Mouse (Mus musculus) midbrain, postnatal 0 days (tissue): ENCODE data around the gene Fbxo8. TPM values are rescaled to one million over a fixed set of nuclear protein-coding genes. Genes with fewer than 3 reads are reported as not detected.
A peak's percentile ranks its signal among the peaks of the same experiment; 100 is the strongest.

Source experiments
- ATAC-seq: fragments of 200-750 bp; cut with Nextera tagmentation; 2 replicates; pipeline ENCODE4 v1.8.0; 2017; ENCODE audit warnings: moderate number of reproducible peaks, mild to moderate bottlenecking, moderate TSS enrichment, moderate library complexity; ENCODE audit not compliant: low FRiP score
- DNase-seq: peaks from one replicate; pipeline ENCODE4 v3.0.0-alpha.2; 2015; ENCODE audit warnings: low spot score
- H3K27ac ChIP-seq: fragments of 300-500 bp; sonication (generic); 2 replicates; pipeline ENCODE4 v1.5.1; 2014; ENCODE audit warnings: low read depth, mild to moderate bottlenecking, low read length, mixed read lengths
- H3K27me3 ChIP-seq: fragments of 300-500 bp; sonication (generic); 2 replicates; pipeline ENCODE4 v1.6.1; 2014; ENCODE audit warnings: low read length, control low read depth, mixed read lengths; ENCODE audit not compliant: insufficient read depth
- H3K36me3 ChIP-seq: fragments of 300-500 bp; sonication (generic); 2 replicates; pipeline ENCODE4 v1.6.1; 2014; ENCODE audit warnings: low read length, control low read depth, mixed read lengths; ENCODE audit not compliant: insufficient read depth
- H3K4me1 ChIP-seq: fragments of 300-500 bp; sonication (generic); 2 replicates; pipeline ENCODE4 v1.6.1; 2014; ENCODE audit warnings: mild to moderate bottlenecking, control low read depth, antibody characterized with exemption, low read length, mixed read lengths; ENCODE audit not compliant: insufficient read depth
- H3K4me2 ChIP-seq: fragments of 300-500 bp; sonication (generic); 2 replicates; pipeline ENCODE4 v1.6.1; 2014; ENCODE audit warnings: low read depth, mild to moderate bottlenecking, low read length, mixed read lengths; ENCODE audit not compliant: poor library complexity, severe bottlenecking
- H3K4me3 ChIP-seq: fragments of 300-500 bp; sonication (generic); 2 replicates; pipeline ENCODE4 v1.5.1; 2014; ENCODE audit warnings: low read depth, mild to moderate bottlenecking, low read length, moderate library complexity
- H3K9ac ChIP-seq: fragments of 300-500 bp; sonication (generic); replicated peaks from 2 replicates; pipeline ENCODE4 v1.6.1; 2014; ENCODE audit warnings: mild to moderate bottlenecking, low read length, moderate library complexity, mixed read lengths; ENCODE audit not compliant: poor library complexity, severe bottlenecking
- H3K9me3 ChIP-seq: fragments of 300-500 bp; sonication (generic); 2 replicates; pipeline ENCODE4 v1.6.1; 2016; ENCODE audit warnings: low read length, control low read depth
- CTCF ChIP-seq: IDR thresholded peaks from 2 replicates; pipeline ENCODE4 v1.5.1; 2016; ENCODE audit warnings: antibody characterized with exemption, mild to moderate bottlenecking
- WGBS: fragments of 180-500 bp; shearing (Covaris S2); extraction: QIAGEN DNeasy Blood & Tissue Kit; methylation state at CpG from one replicate; pipeline ENCODE4 v1.1.7; 2014; 5-methylcytosine and 5-hydroxymethylcytosine counted together
- polyA plus RNA-seq: library from polyadenylated mRNA; unstranded; fragments of >200 nt; fragmentation: Nextera tagmentation; extraction: Ambion mirVana; gene quantifications from 2 replicates; pipeline ENCODE4 v1.2.1, GENCODE M21; 2015
- total RNA-seq: library from RNA; depleted of rRNA; stranded (reverse); fragments of >200 nt; gene quantifications from 2 replicates; pipeline ENCODE4 v1.2.3, GENCODE M21; 2014

The Fbxo8 gene
- total and polyA plus RNA-seq, 2 experiments from 2014 or later = 18.2 to 36.2 TPM

- no peaks in the 10 kb centered on the region for H3K4me1 ChIP-seq
- H3K9me3 ChIP-seq = no peaks in the 10 kb centered on the region
- no peaks in the 10 kb centered on the region for H3K27me3 ChIP-seq
- ATAC-seq (peak; percentile 98), DNase-seq (peak; percentile 97)
- peak overlapping the region; percentile 86 for H3K27ac ChIP-seq
- H3K4me2 ChIP-seq = peak overlapping the region; percentile 63
- WGBS = under 1% methylated on average over 28 of the region's 28 CpGs
- TF ChIP-seq CTCF = no peak
- no peaks in the 10 kb centered on the region for H3K36me3 ChIP-seq
- peak overlapping the region; percentile 69 for H3K9ac ChIP-seq
- H3K4me3 ChIP-seq = peak overlapping the region; percentile 85
Observed at GRCm38 (mm10) chr8:56551361-56551852, 517 bp downstream of the Fbxo8 start.

- peak overlapping the region; percentile 85 for H3K4me3 ChIP-seq
- peak overlapping the region; percentile 69; the same call in 1 of the 2 replicates for H3K9ac ChIP-seq
- no peaks in the 10 kb centered on the region for H3K9me3 ChIP-seq
- TF ChIP-seq CTCF = no peak
- ATAC-seq (no peak), DNase-seq (no peak)
- no peaks in the 10 kb centered on the region for H3K27me3 ChIP-seq
- no peaks in the 10 kb centered on the region for H3K36me3 ChIP-seq
- H3K4me1 ChIP-seq = no peaks in the 10 kb centered on the region
- H3K4me2 ChIP-seq = peak overlapping the region; percentile 63
- no peak overlapping the region for H3K27ac ChIP-seq
- WGBS = 33% methylated on average over 10 of the region's 10 CpGs
Observed at GRCm38 (mm10) chr8:56552045-56552444, 1.2 kb downstream of the Fbxo8 start.

GRCm38 (mm10) chr8:56552551-56553103 lies 1.7 kb downstream of the Fbxo8 start:
- H3K4me3 ChIP-seq = no peak overlapping the region
- no peaks in the 10 kb centered on the region for H3K4me1 ChIP-seq
- peak overlapping the region; percentile 12; the same call in 1 of the 2 replicates for H3K4me2 ChIP-seq
- no peaks in the 10 kb centered on the region for H3K36me3 ChIP-seq
- no peak for TF ChIP-seq CTCF
- H3K9me3 ChIP-seq = no peaks in the 10 kb centered on the region
- H3K9ac ChIP-seq = no peak overlapping the region
- WGBS = 80% methylated on average over 5 of the region's 5 CpGs
- ATAC-seq (no peak), DNase-seq (no peak)
- H3K27ac ChIP-seq = no peak overlapping the region
- no peaks in the 10 kb centered on the region for H3K27me3 ChIP-seq

GRCm38 (mm10) chr8:56564399-56565047 lies 13.6 kb downstream of the Fbxo8 start:
- ATAC-seq (no peak), DNase-seq (no peak)
- Histone ChIP-seq H3K36me3 (0 out of 2 replicates have a peak, but pooled peaks cover 3% of the 10 kb centered on the region), H3K4me1 (no peaks in the 10 kb centered on the region), H3K9ac (no peak overlapping the region), H3K4me3 (no peak overlapping the region), H3K9me3 (no peaks in the 10 kb centered on the region), H3K4me2 (no peak overlapping the region), H3K27ac (no peak overlapping the region), H3K27me3 (no peaks in the 10 kb centered on the region)
- whole genome bisulfite sequencing = 91% methylated on average over 4 of the region's 4 CpGs
- TF ChIP-seq CTCF = no peak

GRCm38 (mm10) chr8:56566856-56567255 lies 16.0 kb downstream of the Fbxo8 start:
- no peaks in the 10 kb centered on the region for H3K27me3 ChIP-seq
- 96% methylated on average over 9 of the region's 9 CpGs for WGBS
- H3K4me1 ChIP-seq = no peaks in the 10 kb centered on the region

GRCm38 (mm10) chr8:56580918-56581317 lies 30.0 kb downstream of the Fbxo8 start:
- Histone ChIP-seq H3K4me2 (no peak overlapping the region), H3K36me3 (no peaks in the 10 kb centered on the region), H3K9ac (no peak overlapping the region), H3K4me1 (no peaks in the 10 kb centered on the region), H3K9me3 (no peaks in the 10 kb centered on the region), H3K27ac (no peak overlapping the region), H3K4me3 (no peak overlapping the region), H3K27me3 (no peaks in the 10 kb centered on the region)
- DNase-seq (no peak), ATAC-seq (no peak)
- 90% methylated on average over 4 of the region's 4 CpGs for WGBS
- no peak for TF ChIP-seq CTCF

More at GRCm38 (mm10) chr8:56566856-56567255, 16.0 kb downstream of the Fbxo8 start:
- Histone ChIP-seq H3K27ac (no peak overlapping the region), H3K36me3 (0 out of 2 replicates have a peak, but pooled peaks cover 3% of the 10 kb centered on the region), H3K9ac (no peak overlapping the region), H3K4me2 (no peak overlapping the region), H3K4me3 (no peak overlapping the region), H3K9me3 (no peaks in the 10 kb centered on the region)
- DNase-seq (no peak), ATAC-seq (no peak)
- no peak for TF ChIP-seq CTCF
